Mouse (Mus musculus) spleen, adult 2 months (tissue): Measurements from ENCODE around the gene Smap2. TPM values are rescaled to one million over a fixed set of nuclear protein-coding genes. Genes with fewer than 3 reads are reported as not detected.
A peak's percentile ranks its signal among the peaks of the same experiment; 100 is the strongest.

ENCODE experiments used
- DNase-seq, 2 experiments: peaks; one replicate each; pipeline versions ENCODE4 v3.0.0 to v3.0.0-alpha.2; 2012 to 2021; ENCODE audit warnings: low spot score in 2 of 2, low read depth in 1 of 2
- H3K27ac ChIP-seq: fragments of 200-500 bp; 2 replicates; pipeline ENCODE4 v1.5.1; 2012; ENCODE audit warnings: low read length, inconsistent platforms; ENCODE audit not compliant: insufficient read depth
- H3K27me3 ChIP-seq: fragments of 200-500 bp; 2 replicates; pipeline ENCODE4 v1.6.1; 2012; ENCODE audit warnings: mild to moderate bottlenecking, moderate library complexity, low read length, inconsistent platforms; ENCODE audit not compliant: control insufficient read depth, insufficient read depth
- H3K36me3 ChIP-seq: fragments of 200-500 bp; 2 replicates; pipeline ENCODE4 v1.6.1; 2012; ENCODE audit warnings: mild to moderate bottlenecking, low read length, inconsistent platforms; ENCODE audit not compliant: control insufficient read depth, insufficient read depth
- H3K4me1 ChIP-seq: fragments of 200-500 bp; 2 replicates; pipeline ENCODE4 v1.6.1; 2011; ENCODE audit warnings: inconsistent platforms; ENCODE audit not compliant: control insufficient read depth, insufficient read depth, insufficient read length
- H3K4me3 ChIP-seq: fragments of 200-500 bp; 2 replicates; pipeline ENCODE4 v1.5.1; 2011; ENCODE audit warnings: mild to moderate bottlenecking, inconsistent platforms; ENCODE audit not compliant: insufficient read depth, insufficient read length; ENCODE audit errors: extremely low read depth
- CTCF ChIP-seq: fragments of 200-500 bp; IDR thresholded peaks from 2 replicates; pipeline ENCODE4 v1.5.1; 2011; ENCODE audit warnings: mild to moderate bottlenecking, inconsistent platforms; ENCODE audit not compliant: insufficient read depth, insufficient read length, insufficient replicate concordance; ENCODE audit errors: extremely low read depth
- POLR2A ChIP-seq: fragments of 200-500 bp; IDR thresholded peaks from 2 replicates; pipeline ENCODE4 v1.6.1; 2011; ENCODE audit warnings: low read depth, low read length, inconsistent platforms
- WGBS: fragments of 180-500 bp; shearing (Covaris S2); methylation state at CpG from one replicate; pipeline ENCODE4 v1.1.7; 2018; 5-methylcytosine and 5-hydroxymethylcytosine counted together
- polyA plus RNA-seq: library from polyadenylated mRNA; depleted of rRNA; stranded (reverse); fragments of >200 nt; gene quantifications from 2 replicates; pipeline ENCODE4 v1.2.3, GENCODE M21; 2012

Smap2 gene
- polyA plus RNA-seq, 1 experiment, result 63.7 TPM

DNA sequence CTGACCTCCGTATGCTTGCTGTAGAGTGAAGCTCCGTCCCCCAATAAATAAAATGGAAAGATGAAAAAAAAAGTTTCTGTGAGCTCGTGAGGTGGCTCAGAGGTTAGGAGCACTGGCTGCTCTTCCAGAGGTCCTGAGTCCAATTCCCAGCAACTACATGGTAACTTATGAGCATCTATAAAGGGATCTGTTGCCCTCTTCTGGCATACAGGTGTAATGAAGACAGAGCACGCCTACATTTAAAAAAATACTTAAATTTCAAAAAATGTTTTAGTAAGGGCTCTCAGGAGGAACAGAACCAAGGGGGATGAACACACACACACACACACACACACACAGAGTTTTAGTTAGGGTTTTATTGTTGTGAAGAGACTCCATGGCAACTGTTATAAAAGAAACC, 14.4 kb upstream of the Smap2 start:
- Histone ChIP-seq H3K36me3 (no peaks in the 10 kb centered on the region), H3K27me3 (no peaks in the 10 kb centered on the region), H3K27ac (no peak overlapping the region), H3K4me1 (no peaks in the 10 kb centered on the region; the same call in 1 of the 2 replicates), H3K4me3 (no peak overlapping the region)
- TF ChIP-seq CTCF (peak; percentile 13; the same call in 1 of the 2 replicates), POLR2A (no peak)
- no peak for DNase-seq
- WGBS, result 58% methylated on average over 4 of the region's 4 CpGs

GRCm38 (mm10) chr4:121029632-121030031, 12.6 kb upstream of the Smap2 start:
- Histone ChIP-seq H3K4me3 (no peak overlapping the region), H3K27ac (no peak overlapping the region), H3K36me3 (no peaks in the 10 kb centered on the region), H3K27me3 (no peaks in the 10 kb centered on the region), H3K4me1 (peaks cover 6% of the 10 kb centered on the region; the same call in 1 of the 2 replicates)
- no peak for DNase-seq
- TF ChIP-seq POLR2A, result no peak
- no peak for TF ChIP-seq CTCF
- WGBS, result 73% methylated on average over 3 of the region's 3 CpGs

DNA sequence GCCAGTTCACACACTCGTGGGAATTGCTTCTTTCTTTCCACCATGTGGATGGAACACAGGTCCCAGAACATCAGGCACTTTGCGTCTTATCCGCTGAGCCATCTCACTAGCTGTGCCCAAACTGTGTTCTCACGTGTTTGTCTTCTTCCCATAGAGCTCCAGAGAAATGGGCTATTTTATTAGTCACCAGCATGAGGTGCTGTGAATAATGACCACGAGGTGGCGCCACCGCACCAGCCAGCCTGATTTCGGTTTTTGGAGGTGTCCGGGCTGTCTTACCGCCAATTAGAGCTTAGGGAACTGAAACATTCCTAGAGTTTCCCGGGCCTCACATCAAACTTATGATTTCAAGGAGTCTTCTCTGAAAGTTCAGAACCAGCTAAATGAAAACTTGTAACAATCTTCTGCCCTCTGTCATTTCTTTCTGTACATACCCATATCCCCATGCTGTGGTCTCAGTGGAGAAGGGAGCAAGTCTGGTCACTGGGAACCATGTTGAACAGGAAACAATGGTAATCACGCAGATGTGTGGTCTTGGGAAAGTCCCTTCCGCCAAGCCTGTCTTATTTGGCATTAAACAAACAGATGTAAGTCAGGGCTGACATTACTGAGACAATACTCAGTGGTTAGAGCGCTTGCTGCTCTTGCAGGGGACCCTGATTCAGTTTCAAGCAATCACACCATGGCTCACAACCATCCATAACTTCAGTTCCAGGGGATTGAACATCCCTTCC, 11.8 kb upstream of the Smap2 start:
- peak; percentile 70; the same call in 1 of the 2 replicates for TF ChIP-seq CTCF
- no peak for TF ChIP-seq POLR2A
- 52% methylated on average over 14 of the region's 14 CpGs for WGBS
- Histone ChIP-seq H3K4me1 (peaks cover 14% of the 10 kb centered on the region; the same call in 1 of the 2 replicates), H3K27ac (no peak overlapping the region), H3K27me3 (no peaks in the 10 kb centered on the region), H3K4me3 (no peak overlapping the region), H3K36me3 (no peaks in the 10 kb centered on the region)
- peak in 1 of 2 experiments; percentile 45 for DNase-seq

DNA sequence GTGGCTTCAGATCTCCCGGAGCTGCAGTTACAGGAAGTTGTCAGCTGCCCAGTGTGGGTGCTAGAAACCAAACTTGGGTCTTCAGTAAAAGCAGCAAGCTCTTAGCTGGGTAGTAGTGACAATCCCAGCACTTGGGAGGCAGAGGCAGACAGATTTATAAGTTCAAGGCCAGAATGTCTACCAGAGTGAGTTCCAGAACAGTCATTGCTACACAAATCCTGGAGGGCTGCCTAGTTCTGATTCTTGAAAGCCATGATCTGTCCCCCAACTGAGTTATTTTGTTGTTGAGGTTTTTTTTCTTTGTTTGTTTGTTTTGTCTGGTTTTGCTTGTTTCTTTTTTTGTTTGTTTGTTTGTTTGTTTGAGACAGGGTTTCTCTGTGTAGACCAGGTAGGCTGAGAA, 11.1 kb upstream of the Smap2 start:
- 33% methylated on average over 1 of the region's 1 CpGs for WGBS
- Histone ChIP-seq H3K27me3 (no peaks in the 10 kb centered on the region), H3K4me3 (no peak overlapping the region), H3K36me3 (no peaks in the 10 kb centered on the region), H3K27ac (no peak overlapping the region), H3K4me1 (peaks cover 19% of the 10 kb centered on the region; the same call in 1 of the 2 replicates)
- TF ChIP-seq CTCF, result no peak
- TF ChIP-seq POLR2A, result no peak
- no peak for DNase-seq

DNA sequence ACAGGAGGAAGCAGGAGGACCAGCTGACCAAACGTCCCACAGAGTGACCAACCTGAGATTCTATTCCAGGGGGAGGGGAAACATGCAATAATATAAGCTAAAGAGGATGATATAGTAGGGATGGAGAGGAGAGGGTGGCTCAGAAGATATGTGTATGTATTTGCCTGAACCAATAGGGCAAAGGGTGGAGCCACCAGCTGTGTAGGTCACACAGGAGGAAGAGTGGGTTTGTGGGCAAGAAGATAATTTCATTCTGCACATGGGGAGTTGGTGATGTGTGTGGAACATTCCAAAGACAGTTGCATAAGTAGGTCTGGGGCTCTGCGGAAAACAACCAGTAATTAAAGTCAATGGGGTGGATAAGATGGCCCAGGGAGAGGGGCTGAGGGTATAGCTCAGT, 8.6 kb upstream of the Smap2 start:
- Histone ChIP-seq H3K36me3 (no peaks in the 10 kb centered on the region), H3K27me3 (no peaks in the 10 kb centered on the region), H3K4me1 (peaks cover 19% of the 10 kb centered on the region; the same call in 1 of the 2 replicates), H3K27ac (no peak overlapping the region), H3K4me3 (no peak overlapping the region)
- no peak for DNase-seq
- no peak for TF ChIP-seq POLR2A
- TF ChIP-seq CTCF, result no peak
- 70% methylated on average over 2 of the region's 2 CpGs for WGBS

DNA sequence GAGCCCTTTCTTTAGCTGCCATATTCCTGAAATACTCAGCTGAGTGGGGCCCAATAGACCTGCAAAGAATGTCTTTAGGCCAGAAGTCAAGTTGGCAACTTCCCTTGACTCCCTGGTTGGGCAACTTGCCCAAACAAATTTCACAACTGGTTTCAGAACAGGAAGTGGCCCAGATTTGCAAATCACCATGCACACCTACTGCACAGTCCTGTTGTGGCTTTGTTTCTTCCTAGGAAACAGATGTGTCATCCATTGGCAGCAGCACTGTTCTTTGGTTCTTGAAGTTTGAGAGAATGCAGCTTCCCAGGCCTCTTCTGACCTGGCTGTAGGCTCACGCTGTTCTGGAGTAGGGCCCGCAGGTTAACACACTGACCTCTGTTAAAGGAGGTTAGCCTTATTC, 6.9 kb upstream of the Smap2 start:
- peak in 1 of 2 experiments; percentile 57 for DNase-seq
- 29% methylated on average over 2 of the region's 2 CpGs for WGBS
- TF ChIP-seq CTCF (no peak), POLR2A (no peak)
- Histone ChIP-seq H3K4me1 (peaks cover 19% of the 10 kb centered on the region; the same call in 1 of the 2 replicates), H3K4me3 (no peak overlapping the region), H3K27me3 (no peaks in the 10 kb centered on the region), H3K27ac (peak overlapping the region; percentile 10; the same call in 1 of the 2 replicates), H3K36me3 (no peaks in the 10 kb centered on the region)

GRCm38 (mm10) chr4:121023464-121023863, 6.4 kb upstream of the Smap2 start:
- H3K27ac ChIP-seq, result no peak overlapping the region
- peaks cover 19% of the 10 kb centered on the region; the same call in 1 of the 2 replicates for H3K4me1 ChIP-seq
- H3K36me3 ChIP-seq, result no peaks in the 10 kb centered on the region
- H3K4me3 ChIP-seq, result no peak overlapping the region
- DNase-seq, result no peak
- 83% methylated on average over 7 of the region's 7 CpGs for WGBS
- H3K27me3 ChIP-seq, result no peaks in the 10 kb centered on the region
- TF ChIP-seq POLR2A (no peak), CTCF (no peak)
